Mouse (Mus musculus): Measurements from ENCODE around the gene Acadm.

Acadm gene

DNA sequence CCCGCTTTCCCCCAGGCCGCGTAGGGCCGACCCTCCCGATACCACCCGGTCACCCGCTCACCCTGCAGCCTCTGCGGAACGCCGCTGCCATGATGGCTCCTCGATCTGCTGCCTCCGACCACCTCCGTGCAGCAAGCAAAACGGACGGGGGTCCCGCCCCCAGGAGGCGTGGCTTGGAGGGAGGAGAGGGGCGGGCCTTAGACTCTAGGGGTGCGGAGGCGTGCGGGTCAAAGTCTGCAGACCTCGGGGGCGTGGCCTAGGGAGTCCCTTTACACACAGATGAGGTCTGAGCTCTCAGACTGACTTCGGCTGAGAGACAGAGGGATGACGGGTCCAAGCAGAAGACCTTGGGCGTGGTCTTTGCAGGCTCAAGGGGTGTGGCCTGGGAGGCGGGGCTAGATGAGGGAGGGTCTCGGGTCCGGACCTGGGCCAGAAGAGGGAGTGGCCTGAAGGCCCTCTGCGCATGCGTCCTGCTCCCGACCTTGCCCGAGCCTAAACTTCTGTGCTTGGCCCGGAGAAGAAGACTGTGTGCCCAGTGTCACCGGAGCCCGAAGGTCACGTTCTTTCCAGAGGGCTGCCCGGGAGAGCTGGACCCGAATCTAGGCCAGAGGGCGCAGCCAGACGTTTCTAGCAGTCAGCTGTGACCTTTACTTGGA lies at the start of gene Acadm:
Acadm (minus strand) TSS at position 298 of the 656 bp plus-strand sequence.
- DNase-seq = peak; percentile 93

DNA sequence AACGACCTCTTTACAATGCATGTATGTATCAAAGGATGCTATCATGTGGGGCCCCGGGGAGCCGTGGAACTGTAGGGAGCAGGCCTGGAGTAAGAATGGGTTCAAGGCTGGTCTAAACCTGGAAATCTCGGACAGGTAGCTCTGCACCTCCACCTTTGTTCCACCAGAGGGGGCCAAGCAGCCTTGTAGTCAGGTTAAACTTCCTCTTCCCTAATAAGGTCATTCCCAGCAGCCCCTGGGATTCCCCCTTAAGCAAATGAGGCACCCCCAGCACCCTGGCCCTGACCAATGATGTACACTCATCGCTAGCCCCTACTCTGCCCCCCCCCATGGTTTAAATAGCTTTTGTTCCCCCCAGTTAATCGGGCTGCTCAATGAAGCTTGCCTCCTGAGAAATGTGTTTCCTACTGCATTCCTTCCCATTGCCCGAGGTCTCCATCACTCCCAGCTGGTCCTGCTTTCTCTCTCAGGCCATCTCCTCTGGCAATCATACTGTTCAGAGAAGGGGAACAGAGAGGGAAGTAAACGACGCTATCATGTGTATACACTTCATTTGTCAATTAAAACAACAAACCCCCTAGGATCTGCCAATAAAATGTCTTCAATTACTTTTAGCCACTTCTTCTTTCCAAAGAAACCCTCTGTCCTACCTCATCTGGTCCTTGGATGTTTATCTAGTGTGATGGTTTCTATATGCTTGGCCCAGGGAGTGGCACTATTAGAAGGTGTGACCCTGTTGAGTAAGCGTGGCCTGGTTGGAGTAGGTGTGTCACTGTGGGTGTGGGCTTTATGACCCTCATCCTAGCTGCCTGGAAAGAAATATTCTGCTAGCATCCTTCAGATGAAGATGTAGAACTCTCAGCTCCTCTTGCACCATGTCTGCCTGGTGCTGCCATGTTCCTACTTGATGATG lies 40.3 kb upstream of the Acadm start:
- DNase-seq = peak; percentile 35

GRCm38 (mm10) chr3:153980611-153981010 lies 36.2 kb upstream of the Acadm start:
- no peak for DNase-seq

GRCm38 (mm10) chr3:153975791-153976190 lies 31.4 kb upstream of the Acadm start:
- no peak for DNase-seq

DNA sequence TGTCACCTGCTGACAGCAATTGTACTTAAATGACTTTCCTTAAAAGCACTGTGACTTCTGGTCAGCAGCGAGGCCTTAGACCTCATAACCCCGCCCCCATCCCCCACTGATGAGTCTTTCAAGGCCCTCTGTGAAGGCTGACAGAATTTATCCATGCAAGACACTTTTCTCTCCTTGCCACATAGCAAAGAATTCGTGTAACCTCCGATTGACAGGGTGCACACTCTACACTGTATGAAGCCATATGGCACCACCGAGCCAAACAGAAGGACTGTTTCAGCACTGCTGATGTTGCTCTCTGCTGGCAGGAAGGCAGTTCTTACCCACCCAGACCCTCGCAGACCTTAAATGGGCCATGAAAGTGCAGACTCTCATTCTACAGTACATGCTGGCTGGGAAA lies 30.6 kb upstream of the Acadm start:
- no peak for DNase-seq

GRCm38 (mm10) chr3:153973949-153974760 lies 29.7 kb upstream of the Acadm start:
- peak; percentile 29 for DNase-seq

GRCm38 (mm10) chr3:153973171-153973948 lies 28.9 kb upstream of the Acadm start, which contains the start of gene Slc44a5:
Gene Slc44a5, plus strand, starts transcription at chr3:153973436.
- DNase-seq = peak; percentile 59

DNA sequence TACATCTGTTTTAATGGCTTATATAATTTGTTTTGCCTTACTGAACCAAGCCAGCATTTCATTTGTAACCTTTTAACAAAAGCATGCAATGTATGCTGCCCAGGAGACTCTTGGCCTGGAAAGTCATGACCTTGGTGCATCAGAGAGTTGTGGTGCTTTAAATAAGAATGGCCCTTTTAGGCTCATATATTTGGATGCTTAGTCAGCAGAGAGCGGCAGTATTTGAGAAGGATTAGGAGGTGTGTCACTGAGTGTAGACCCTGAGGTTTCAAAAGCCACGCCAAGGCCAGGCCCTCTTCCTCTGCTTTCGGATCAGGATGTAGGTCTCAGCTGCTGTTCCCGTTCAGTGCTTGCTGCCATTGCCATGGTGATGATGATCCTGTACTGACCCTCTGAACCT lies 25.0 kb upstream of the Acadm start:
- no peak for DNase-seq

DNA sequence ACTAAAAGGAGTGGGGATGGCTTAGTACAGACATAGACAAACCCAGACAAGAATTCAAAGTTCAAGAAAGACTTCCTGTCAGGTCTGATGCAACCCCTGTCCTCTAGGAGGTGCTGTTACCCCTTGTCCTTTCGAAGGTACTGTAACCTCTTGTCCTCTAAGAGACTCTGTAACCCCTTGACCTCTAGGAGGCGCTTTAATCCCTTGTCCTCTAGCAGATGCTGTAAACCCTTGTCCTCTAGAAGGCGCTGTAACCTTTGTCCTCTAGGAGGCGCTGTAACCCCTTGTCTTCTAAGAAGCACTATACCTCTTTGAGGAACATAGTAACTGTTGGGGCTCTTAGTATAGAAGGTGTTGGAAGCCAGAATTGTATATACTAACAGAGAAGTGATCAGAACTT lies 24.1 kb upstream of the Acadm start:
- DNase-seq = peak; percentile 39

GRCm38 (mm10) chr3:153967447-153967846 lies 23.0 kb upstream of the Acadm start:
- no peak for DNase-seq

DNA sequence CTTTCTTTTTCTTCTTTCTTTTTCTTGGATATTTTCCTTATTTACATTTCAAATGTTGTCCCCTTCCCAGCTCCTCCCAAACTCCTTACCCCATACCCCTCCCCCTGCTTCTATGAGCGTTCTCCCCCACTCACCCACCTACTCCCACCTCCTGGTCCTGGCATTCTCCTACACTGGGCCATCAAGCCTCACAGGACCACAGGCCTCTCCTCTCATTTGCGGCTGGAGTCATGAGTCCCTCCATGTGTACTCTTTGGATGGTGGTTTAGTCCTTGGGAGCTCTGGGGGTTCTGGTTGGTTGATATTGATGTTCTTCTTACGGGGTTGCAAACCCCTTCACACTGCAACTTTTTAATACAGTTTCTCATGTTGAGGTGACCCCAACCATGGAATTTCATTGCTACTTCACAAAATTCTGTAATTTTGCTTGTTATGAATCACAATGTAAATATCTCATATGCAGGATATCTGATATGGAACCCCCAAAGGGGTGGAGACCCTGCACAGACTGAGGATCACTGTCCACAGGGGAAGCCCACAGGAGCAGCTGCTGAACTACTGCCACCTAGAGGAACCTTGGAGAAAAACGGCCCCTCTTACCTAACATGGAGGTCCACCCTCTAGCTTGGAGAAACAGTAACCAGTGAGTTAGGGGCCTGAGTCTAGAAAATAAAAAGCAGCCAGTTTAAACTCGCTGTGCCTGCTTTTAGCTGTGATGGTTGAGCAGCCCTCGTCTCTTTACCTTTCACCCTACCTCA lies 17.4 kb upstream of the Acadm start:
- no peak for DNase-seq

GRCm38 (mm10) chr3:153960884-153961283 lies 16.5 kb upstream of the Acadm start:
- no peak for DNase-seq

DNA sequence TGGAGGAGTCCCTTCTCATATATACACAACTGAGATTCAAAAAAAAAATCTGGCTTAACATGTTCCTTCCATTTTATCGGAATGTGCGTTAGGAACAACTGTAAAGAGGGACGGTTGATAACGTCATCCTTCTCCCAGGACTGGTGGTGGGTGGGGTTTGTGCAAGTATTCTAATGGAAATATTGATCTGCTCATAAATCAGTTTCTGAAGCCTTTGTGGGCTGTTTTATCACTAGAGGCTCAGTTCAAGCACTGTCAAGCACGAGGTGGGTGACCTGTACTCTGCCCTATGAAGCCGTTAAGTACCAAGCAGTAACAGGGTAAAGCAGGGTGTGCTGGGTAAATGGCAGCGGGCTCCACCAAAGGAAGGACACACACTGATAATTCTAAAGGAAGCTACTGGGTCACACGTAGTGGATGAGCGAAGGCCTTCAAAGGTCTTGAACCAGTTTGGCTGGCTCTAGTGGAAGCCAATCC lies 15.3 kb upstream of the Acadm start:
- DNase-seq = no peak

GRCm38 (mm10) chr3:153959035-153959730 lies 14.8 kb upstream of the Acadm start:
- DNase-seq = no peak

GRCm38 (mm10) chr3:153957916-153958315 lies 13.5 kb upstream of the Acadm start:
- no peak for DNase-seq

GRCm38 (mm10) chr3:153948176-153948575 lies 3.7 kb upstream of the Acadm start:
- no peak for DNase-seq

DNA sequence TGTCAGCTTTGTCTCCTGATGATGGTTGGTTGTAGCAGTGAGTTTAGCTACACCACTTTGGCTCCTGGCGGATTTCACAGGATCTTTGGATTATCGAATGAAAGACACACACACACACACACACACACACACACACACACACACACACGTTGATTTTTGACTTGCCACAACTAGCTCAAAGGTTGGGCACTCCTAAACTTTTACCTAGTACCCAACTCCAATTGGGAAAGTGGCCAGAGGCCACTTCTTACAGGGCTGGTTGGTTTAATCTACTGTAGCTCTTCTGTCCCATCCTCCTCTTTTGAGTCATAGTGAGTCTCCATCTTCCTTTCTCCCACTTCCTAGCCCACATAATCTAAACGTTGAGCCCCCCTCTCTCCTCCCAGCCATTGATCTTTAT lies 2.8 kb upstream of the Acadm start:
- no peak for DNase-seq

GRCm38 (mm10) chr3:153943901-153944334 lies 514 bp downstream of the Acadm start:
- no peak for DNase-seq

DNA sequence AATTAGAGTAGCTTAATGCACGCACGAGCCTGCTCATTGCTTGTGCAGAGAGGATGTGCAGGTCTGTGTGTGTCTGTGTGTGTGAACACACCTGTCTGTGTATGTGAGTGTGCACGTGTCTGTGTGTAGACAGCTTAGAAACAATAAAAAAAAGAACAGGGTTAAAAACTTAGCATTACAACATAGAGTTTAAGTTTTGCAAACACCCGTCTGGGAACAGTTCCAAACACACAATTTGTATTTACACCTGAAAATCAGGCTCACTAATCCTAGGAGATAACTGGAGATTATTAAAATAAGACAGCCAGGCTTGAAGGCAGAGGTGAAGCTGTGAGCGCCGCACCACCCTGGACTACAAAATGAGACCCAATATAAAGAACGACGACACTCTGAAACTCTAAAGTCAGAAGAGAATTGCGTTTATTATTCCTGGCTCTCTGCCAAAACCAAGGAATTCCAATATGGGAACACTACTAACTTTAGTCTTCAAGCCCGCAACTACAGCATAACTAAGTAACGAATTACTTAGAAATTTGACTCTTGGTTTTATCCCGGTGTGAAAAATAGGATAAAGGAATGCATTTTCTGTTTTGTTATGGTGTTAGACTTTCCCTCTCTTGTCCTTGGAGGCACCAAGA lies 1.3 kb downstream of the Acadm start:
- no peak for DNase-seq

DNA sequence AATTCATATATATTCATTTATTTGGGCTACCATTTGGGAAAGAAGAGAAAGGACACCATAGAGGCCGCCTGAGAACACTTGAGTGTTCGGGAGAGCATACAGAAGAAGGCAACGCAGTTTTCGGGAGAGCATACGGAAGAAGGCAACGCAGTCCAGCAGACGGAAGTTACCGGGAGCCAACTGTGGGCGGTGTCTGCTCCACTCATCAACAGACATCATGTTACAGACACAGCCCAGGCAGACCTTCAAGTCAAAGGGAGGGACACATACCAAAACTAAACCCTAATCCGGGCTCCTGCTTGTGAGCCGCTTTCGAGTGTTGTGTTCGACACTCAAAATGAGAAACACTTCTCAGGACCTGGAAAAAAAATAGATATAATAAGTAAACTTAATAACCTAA lies 2.8 kb downstream of the Acadm start:
- no peak for DNase-seq

All from right cerebral cortex, adult 18-20 months (tissue).